Mouse (Mus musculus): ENCODE measurements around the gene Mrpl43. TPM values are rescaled to one million over a fixed set of nuclear protein-coding genes. Genes with fewer than 3 reads are reported as not detected.

Mrpl43 gene
- polyA plus RNA-seq, 1 experiment from 2014 or later, result 77.8 TPM

DNA sequence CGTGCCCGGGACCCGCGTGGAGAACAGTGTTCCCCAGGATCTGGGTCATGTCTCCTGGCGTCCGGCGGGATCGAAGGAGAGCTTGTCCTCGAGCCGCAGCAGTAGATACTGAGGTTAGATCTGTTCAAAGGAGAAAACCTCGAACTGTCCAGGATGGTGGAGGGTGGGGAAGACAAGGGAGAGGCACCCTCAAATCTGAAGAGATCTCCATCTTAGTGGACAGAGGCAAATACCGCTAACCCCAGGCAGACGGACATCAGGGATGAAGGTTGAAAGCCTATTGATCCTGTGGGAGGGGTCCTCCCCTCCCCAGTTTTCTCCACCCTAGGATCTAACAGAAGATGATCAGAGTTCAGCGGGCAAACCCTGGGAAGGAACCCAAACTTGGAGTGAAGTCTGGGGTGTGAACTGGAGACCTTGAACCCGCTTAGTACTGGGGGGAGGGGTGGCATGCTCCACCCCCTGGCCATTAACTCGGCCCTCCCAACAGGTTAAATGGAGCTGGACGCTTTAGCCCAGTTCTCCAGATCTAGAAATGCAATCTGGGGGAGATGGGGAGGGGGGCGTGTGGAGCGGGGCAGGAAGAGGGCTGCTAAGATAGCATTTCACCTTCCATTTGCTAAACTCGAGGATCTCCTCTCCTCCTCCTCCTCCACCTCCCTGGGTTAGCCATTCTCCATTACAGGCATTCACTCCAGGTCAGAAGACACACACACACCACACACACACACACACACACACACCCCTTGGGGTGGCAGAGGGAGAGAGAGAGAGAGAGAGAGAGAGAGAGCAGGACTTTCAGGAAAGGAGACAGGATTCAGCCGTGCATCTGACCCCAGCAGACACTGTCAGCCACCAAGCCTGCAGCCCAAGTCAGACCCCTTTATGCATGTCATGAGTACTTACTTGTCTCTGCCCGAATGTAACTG is 16.4 kb downstream of the Mrpl43 start:
- ATAC-seq (ENCODE audit: low FRiP score, low TSS enrichment), result no peak; the same call in 1 of the 2 replicates
- Histone ChIP-seq H3K4me3 (replicated peaks; ENCODE audit: low read depth, low read length) (peak overlapping the region; percentile 80), H3K27ac (replicated peaks; ENCODE audit: low read depth, low read length) (peak overlapping the region; percentile 73), H3K9ac (replicated peaks; ENCODE audit: low read length) (peak overlapping the region; percentile 84), H3K36me3 (ENCODE audit: control insufficient read depth, insufficient read depth, low read length) (peaks cover 20% of the 10 kb centered on the region), H3K4me1 (ENCODE audit: control insufficient read depth, insufficient read depth, low read length) (peaks cover 23% of the 10 kb centered on the region), H3K4me2 (ENCODE audit: low read length) (peak overlapping the region; percentile 70), H3K27me3 (ENCODE audit: control insufficient read depth, insufficient read depth, low read length) (no peaks in the 10 kb centered on the region), H3K9me3 (ENCODE audit: control insufficient read depth, low read length) (no peaks in the 10 kb centered on the region)
- DNase-seq, result peak; percentile 9
- 4% methylated on average over 22 of the region's 22 CpGs for WGBS

DNA sequence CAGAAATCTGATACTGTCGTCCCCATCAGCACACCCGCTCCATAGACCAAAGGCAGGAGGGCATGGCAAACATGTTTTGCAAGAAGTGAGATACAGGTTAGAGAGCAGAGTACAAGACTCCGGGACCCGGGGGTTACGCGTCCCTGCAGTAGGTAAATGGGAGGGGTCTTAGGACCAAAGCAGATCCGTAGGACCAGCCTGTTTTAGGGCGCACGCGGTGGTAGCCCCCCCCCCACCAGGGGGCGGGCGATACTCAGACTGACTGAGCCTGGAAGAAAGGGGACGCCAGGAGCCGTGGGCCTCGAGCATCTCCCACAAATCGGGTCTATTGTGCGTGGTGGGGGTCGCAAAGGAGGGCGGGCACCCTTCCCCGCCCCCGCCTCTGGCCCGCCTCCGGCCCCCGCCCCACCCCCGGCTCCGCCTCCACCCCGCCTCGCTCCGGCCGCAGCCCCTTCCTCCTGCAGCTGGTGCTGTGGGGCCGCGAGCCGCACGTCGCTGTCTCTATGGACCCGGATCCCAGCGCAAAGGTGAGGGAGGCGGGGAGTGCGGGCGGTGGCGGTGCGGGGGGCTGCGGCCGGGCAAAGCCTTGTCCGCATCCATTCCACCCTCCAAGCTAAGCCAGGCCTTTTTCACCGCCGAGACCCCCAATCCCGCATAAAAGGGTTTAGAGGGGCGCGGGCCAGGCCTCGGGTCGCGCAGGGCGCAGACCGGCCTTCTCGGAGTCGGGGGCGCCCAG is 17.2 kb downstream of the Mrpl43 start, which contains the start of gene Sema4g:
Gene Sema4g, plus strand, starts transcription at position 271 of the 736 bp plus-strand sequence.
- Histone ChIP-seq H3K9ac (replicated peaks; ENCODE audit: low read length) (peak within 1 kb of the TSS; percentile 84), H3K4me1 (ENCODE audit: control insufficient read depth, insufficient read depth, low read length) (peaks cover 23% of the 10 kb centered on the region), H3K4me2 (ENCODE audit: low read length) (peak within 1 kb of the TSS; percentile 70), H3K4me3 (replicated peaks; ENCODE audit: low read depth, low read length) (peak within 1 kb of the TSS; percentile 80), H3K9me3 (ENCODE audit: control insufficient read depth, low read length) (no peaks in the 10 kb centered on the region), H3K27ac (replicated peaks; ENCODE audit: low read depth, low read length) (peak within 1 kb of the TSS; percentile 73), H3K36me3 (ENCODE audit: control insufficient read depth, insufficient read depth, low read length) (peaks cover 17% of the 10 kb centered on the region), H3K27me3 (ENCODE audit: control insufficient read depth, insufficient read depth, low read length) (no peaks in the 10 kb centered on the region)
- WGBS, result under 1% methylated on average over 51 of the region's 58 CpGs
- DNase-seq (peak; percentile 83), ATAC-seq (ENCODE audit: low FRiP score, low TSS enrichment) (peak; percentile 80)

DNA sequence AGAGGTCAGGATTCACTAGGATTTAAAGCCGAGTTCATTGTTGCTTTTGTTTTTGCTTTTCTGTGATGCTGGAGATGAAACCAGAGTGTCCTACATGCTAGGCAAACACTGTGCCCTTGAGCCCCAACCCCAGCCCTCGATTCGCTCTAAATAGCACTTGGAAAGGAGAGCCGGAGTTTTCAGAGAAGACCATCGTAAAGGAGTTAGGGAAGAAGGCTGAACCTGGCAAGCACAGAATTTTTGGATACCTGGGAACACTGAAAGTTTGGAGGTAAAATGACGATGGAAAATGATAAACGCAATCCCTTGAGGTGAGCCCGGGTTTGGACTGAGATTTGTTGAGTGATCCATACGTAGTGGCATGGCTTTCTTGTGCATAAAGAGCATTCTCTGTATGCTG is 17.9 kb downstream of the Mrpl43 start:
- WGBS, result 21% methylated on average over 9 of the region's 9 CpGs
- Histone ChIP-seq H3K27me3 (ENCODE audit: control insufficient read depth, insufficient read depth, low read length) (no peaks in the 10 kb centered on the region), H3K27ac (replicated peaks; ENCODE audit: low read depth, low read length) (0 out of 2 replicates have a peak overlapping the region, but pooled peaks have one; percentile 73), H3K4me1 (ENCODE audit: control insufficient read depth, insufficient read depth, low read length) (peaks cover 23% of the 10 kb centered on the region), H3K4me3 (replicated peaks; ENCODE audit: low read depth, low read length) (peak overlapping the region; percentile 80), H3K9ac (replicated peaks; ENCODE audit: low read length) (peak overlapping the region; percentile 84), H3K9me3 (ENCODE audit: control insufficient read depth, low read length) (no peaks in the 10 kb centered on the region), H3K36me3 (ENCODE audit: control insufficient read depth, insufficient read depth, low read length) (peaks cover 14% of the 10 kb centered on the region), H3K4me2 (ENCODE audit: low read length) (peak overlapping the region; percentile 70)
- DNase-seq (no peak), ATAC-seq (ENCODE audit: low FRiP score, low TSS enrichment) (no peak)

DNA sequence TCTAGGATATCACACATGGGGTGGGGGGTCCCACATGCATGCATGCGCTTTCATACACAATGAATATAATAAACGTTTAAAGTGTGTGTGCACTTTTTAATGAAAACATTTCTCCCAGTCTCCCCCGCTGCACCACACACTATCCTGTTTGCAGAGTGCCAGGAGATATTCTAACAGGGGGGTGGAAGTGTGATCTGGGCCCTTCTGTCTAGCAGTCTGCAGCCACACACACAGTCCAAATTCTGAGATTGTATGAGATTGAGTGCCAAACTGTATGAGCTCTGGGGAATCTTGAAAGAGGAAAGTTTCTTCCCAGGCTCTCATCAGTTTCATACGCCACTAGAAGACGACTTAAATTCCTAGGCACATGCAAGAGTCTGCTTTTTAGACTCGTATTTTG is 18.4 kb downstream of the Mrpl43 start:
- no peak overlapping the region for H3K27ac ChIP-seq (replicated peaks; ENCODE audit: low read depth, low read length)
- peaks cover 9% of the 10 kb centered on the region for H3K36me3 ChIP-seq (ENCODE audit: control insufficient read depth, insufficient read depth, low read length)
- ATAC-seq (ENCODE audit: low FRiP score, low TSS enrichment) (no peak), DNase-seq (no peak)
- WGBS, result 54% methylated on average over 6 of the region's 6 CpGs
- H3K4me1 ChIP-seq (ENCODE audit: control insufficient read depth, insufficient read depth, low read length), result peaks cover 23% of the 10 kb centered on the region
- H3K4me2 ChIP-seq (ENCODE audit: low read length), result no peak overlapping the region
- no peak overlapping the region for H3K9ac ChIP-seq (replicated peaks; ENCODE audit: low read length)
- H3K4me3 ChIP-seq (replicated peaks; ENCODE audit: low read depth, low read length), result no peak overlapping the region
- H3K9me3 ChIP-seq (ENCODE audit: control insufficient read depth, low read length), result no peaks in the 10 kb centered on the region
- no peaks in the 10 kb centered on the region for H3K27me3 ChIP-seq (ENCODE audit: control insufficient read depth, insufficient read depth, low read length)

DNA sequence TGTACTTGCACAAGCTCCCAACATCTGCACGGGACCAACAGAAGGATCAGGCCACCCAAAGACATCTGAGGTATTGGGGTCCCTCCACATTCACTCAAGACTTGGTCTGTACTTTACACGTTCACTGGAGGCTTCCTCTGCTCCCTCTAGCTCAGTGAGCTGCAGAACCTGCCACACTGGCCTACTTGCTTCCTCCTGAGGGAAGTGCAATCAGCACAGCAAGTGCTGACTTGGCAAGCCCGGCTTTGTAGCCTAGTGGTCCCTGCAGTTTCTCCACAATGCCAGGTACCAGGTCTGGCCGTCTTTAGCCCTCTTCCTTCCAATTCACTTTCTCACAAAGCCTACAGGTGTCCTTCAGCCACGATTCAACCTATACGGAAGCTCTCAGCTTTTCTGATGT is 19.2 kb downstream of the Mrpl43 start:
- H3K4me1 ChIP-seq (ENCODE audit: control insufficient read depth, insufficient read depth, low read length), result peaks cover 23% of the 10 kb centered on the region
- H3K4me3 ChIP-seq (replicated peaks; ENCODE audit: low read depth, low read length), result no peak overlapping the region
- ATAC-seq (ENCODE audit: low FRiP score, low TSS enrichment), result no peak
- no peaks in the 10 kb centered on the region for H3K9me3 ChIP-seq (ENCODE audit: control insufficient read depth, low read length)
- H3K9ac ChIP-seq (replicated peaks; ENCODE audit: low read length), result no peak overlapping the region
- peaks cover 4% of the 10 kb centered on the region for H3K36me3 ChIP-seq (ENCODE audit: control insufficient read depth, insufficient read depth, low read length)
- DNase-seq, result no peak
- H3K27ac ChIP-seq (replicated peaks; ENCODE audit: low read depth, low read length), result no peak overlapping the region
- H3K27me3 ChIP-seq (ENCODE audit: control insufficient read depth, insufficient read depth, low read length), result no peaks in the 10 kb centered on the region
- 70% methylated on average over 6 of the region's 6 CpGs for WGBS
- H3K4me2 ChIP-seq (ENCODE audit: low read length), result no peak overlapping the region

DNA sequence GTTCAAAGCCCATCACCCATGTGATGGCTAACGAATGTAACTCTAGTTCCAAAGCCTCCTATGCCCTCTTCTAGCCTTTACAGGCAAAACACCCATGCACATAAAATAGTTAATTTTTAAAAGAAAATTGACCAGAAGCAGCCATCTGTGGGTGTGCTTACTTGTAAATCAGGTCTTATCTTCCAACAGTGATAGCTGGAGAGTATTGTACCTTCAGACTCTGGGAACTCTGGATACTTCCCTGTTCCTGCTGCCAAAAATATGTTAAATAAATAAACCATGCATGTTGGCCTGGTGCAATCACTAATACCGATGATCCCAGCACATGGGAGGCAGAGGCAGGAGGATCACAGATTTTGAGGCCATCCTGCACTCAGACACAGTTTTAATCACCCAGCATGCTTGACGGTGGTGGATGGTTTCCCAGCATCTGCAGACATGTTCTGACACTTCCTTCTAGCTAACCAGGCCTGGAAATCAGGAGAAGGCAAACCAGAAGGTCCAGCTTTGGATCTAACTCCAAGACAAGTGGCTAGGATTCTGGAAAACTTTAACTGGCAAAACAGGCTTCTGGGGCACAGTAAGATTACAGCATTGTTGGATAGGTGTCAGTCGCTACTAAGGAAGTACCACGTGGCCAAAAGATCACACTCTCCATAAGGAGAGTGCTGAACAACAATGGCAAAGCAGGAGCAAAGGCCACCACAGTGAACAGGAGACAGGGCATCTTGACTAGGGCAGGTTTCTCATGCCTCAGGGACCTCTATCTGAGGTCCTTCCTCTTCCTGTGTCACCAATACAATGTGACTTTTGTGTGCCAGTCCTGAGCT is 20.9 kb downstream of the Mrpl43 start:
- Histone ChIP-seq H3K27me3 (ENCODE audit: control insufficient read depth, insufficient read depth, low read length) (no peaks in the 10 kb centered on the region), H3K4me2 (ENCODE audit: low read length) (no peak overlapping the region), H3K36me3 (ENCODE audit: control insufficient read depth, insufficient read depth, low read length) (peaks cover 17% of the 10 kb centered on the region), H3K9ac (replicated peaks; ENCODE audit: low read length) (no peak overlapping the region), H3K27ac (replicated peaks; ENCODE audit: low read depth, low read length) (no peak overlapping the region), H3K4me1 (ENCODE audit: control insufficient read depth, insufficient read depth, low read length) (peaks cover 8% of the 10 kb centered on the region), H3K9me3 (ENCODE audit: control insufficient read depth, low read length) (no peaks in the 10 kb centered on the region), H3K4me3 (replicated peaks; ENCODE audit: low read depth, low read length) (no peak overlapping the region)
- ATAC-seq (ENCODE audit: low FRiP score, low TSS enrichment) (no peak), DNase-seq (no peak)
- WGBS, result 69% methylated on average over 5 of the region's 5 CpGs

DNA sequence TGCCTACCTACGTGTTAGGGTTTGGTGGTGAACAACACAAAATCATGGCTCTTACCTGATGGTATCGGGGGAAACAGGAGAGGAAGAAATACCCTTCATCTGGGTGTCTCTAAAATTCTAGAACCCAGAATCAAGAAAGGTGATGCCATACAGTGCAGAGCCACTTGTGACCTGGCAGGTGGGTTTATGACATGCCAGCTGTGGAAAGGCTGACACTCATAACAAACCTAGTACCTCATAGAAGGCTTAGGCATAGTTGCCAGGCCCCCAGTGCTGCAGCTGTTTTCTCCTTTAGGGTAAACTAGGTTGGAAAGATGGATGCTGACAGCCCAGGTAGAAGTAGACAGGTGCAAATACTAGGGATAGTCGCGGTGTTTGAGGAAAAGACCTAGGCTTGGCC is 21.8 kb downstream of the Mrpl43 start:
- H3K9me3 ChIP-seq (ENCODE audit: control insufficient read depth, low read length), result no peaks in the 10 kb centered on the region
- no peak overlapping the region for H3K27ac ChIP-seq (replicated peaks; ENCODE audit: low read depth, low read length)
- H3K36me3 ChIP-seq (ENCODE audit: control insufficient read depth, insufficient read depth, low read length), result peaks cover 26% of the 10 kb centered on the region
- H3K4me2 ChIP-seq (ENCODE audit: low read length), result no peak overlapping the region
- no peaks in the 10 kb centered on the region; the same call in 1 of the 2 replicates for H3K4me1 ChIP-seq (ENCODE audit: control insufficient read depth, insufficient read depth, low read length)
- 95% methylated on average over 4 of the region's 4 CpGs for WGBS
- no peak overlapping the region for H3K4me3 ChIP-seq (replicated peaks; ENCODE audit: low read depth, low read length)
- DNase-seq, result no peak
- no peak for ATAC-seq (ENCODE audit: low FRiP score, low TSS enrichment)
- H3K9ac ChIP-seq (replicated peaks; ENCODE audit: low read length), result no peak overlapping the region
- no peaks in the 10 kb centered on the region for H3K27me3 ChIP-seq (ENCODE audit: control insufficient read depth, insufficient read depth, low read length)

DNA sequence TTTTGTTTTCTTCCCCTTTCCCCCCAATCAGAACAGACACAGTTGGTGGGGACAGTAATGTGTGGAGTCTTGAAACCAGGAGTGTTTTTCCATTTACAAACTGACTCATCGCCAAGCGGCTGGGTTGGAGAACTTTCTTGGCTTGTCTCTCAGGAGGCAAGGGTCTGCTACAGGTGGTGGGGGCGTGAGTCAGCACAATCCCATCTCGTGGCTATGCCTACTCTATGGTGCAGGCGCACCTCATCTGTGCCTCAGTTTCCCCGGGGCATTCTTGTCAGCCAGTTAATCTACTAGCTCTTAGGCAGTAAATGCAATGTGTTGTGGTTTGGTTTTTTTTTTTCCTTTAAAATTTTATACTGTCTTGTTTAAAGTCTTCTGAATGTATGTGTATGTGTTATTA is 22.9 kb downstream of the Mrpl43 start:
- no peaks in the 10 kb centered on the region for H3K9me3 ChIP-seq (ENCODE audit: control insufficient read depth, low read length)
- H3K9ac ChIP-seq (replicated peaks; ENCODE audit: low read length), result no peak overlapping the region
- peaks cover 36% of the 10 kb centered on the region for H3K36me3 ChIP-seq (ENCODE audit: control insufficient read depth, insufficient read depth, low read length)
- H3K27me3 ChIP-seq (ENCODE audit: control insufficient read depth, insufficient read depth, low read length), result no peaks in the 10 kb centered on the region
- ATAC-seq (ENCODE audit: low FRiP score, low TSS enrichment) (no peak), DNase-seq (no peak)
- H3K4me2 ChIP-seq (ENCODE audit: low read length), result no peak overlapping the region
- whole genome bisulfite sequencing, result 93% methylated on average over 6 of the region's 6 CpGs
- H3K4me3 ChIP-seq (replicated peaks; ENCODE audit: low read depth, low read length), result no peak overlapping the region
- H3K4me1 ChIP-seq (ENCODE audit: control insufficient read depth, insufficient read depth, low read length), result no peaks in the 10 kb centered on the region; the same call in 1 of the 2 replicates
- no peak overlapping the region for H3K27ac ChIP-seq (replicated peaks; ENCODE audit: low read depth, low read length)

All from midbrain, embryonic 14.5 days (tissue).